In the genomic region with DNA sequence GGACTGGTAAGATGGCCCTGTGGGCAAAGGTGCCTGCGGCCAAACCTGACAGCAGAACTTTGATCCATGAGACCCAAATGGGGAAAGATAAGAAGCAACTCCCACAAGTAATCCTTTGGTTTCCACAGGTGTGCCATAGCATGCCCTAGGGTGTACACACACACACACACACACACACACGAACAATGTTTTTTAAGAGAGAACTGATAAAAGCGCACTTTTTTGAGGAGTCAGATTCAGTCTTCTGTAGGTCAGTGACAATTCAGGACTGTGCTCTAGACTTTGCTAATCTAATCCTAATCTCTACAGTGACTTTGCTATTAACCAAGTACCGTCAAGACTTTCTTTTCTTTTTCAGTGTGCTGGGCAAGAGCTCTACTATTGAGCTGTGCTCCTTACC, we compare ENCODE assay signal across 31 mouse cellular contexts.
"Had no signal": no experiment of that assay in that cellular context is flagged by ENCODE, and none has a peak within 500 bp of the region (broad histone marks: within the 10 kb centered on the region; RNA-seq: fewer than 3 reads in every experiment).

No protein-coding gene starts in this region.

- DNase-seq: heart, postnatal 10 days; heart, postnatal 14 days; heart, postnatal 36 days; kidney, adult 11 months; kidney, adult 18-20 months; kidney, adult 2 months; kidney, adult 8-10 months; kidney, adult 9 months; kidney, postnatal 10 days; kidney, postnatal 14 days; kidney, postnatal 25 days; kidney, postnatal 36 days; kidney, postnatal 4 days; layer of hippocampus, adult 9-11 months; layer of hippocampus, postnatal 36 days had no signal

- H3K4me2 ChIP-seq: heart, embryonic 11.5 days; heart, embryonic 12.5 days; heart, embryonic 13.5 days; heart, embryonic 15.5 days; hindbrain, embryonic 12.5 days; hindbrain, embryonic 13.5 days; hindbrain, embryonic 14.5 days; hindbrain, embryonic 15.5 days; intestine, embryonic 15.5 days; kidney, embryonic 15.5 days had no signal

- H3K27ac ChIP-seq: heart, embryonic 10.5 days; heart, embryonic 13.5 days; heart, embryonic 15.5 days; hindbrain, embryonic 10.5 days; hindbrain, embryonic 12.5 days; hindbrain, embryonic 13.5 days; hindbrain, embryonic 14.5 days; hindbrain, embryonic 15.5 days; hindbrain, postnatal 0 days; intestine, embryonic 15.5 days; kidney, embryonic 15.5 days; kidney, postnatal 0 days; layer of hippocampus, adult 2 months; left cerebral cortex, adult 2 months had no signal

- H3K9ac ChIP-seq: heart, embryonic 12.5 days; heart, embryonic 13.5 days; heart, embryonic 15.5 days; hindbrain, embryonic 12.5 days; hindbrain, embryonic 13.5 days; hindbrain, embryonic 14.5 days; hindbrain, embryonic 15.5 days; intestine, embryonic 15.5 days; kidney, embryonic 15.5 days had no signal

- H3K27me3 ChIP-seq: heart, embryonic 12.5 days; heart, embryonic 13.5 days; heart, embryonic 15.5 days; hindbrain, embryonic 12.5 days; hindbrain, embryonic 13.5 days; hindbrain, embryonic 15.5 days; intestine, embryonic 15.5 days; kidney, embryonic 15.5 days had no signal

- H3K4me1 ChIP-seq: heart, embryonic 10.5 days; heart, embryonic 12.5 days; heart, embryonic 13.5 days; heart, embryonic 15.5 days; hindbrain, embryonic 10.5 days; hindbrain, embryonic 12.5 days; hindbrain, embryonic 13.5 days; hindbrain, embryonic 15.5 days; intestine, embryonic 15.5 days had no signal

- H3K4me3 ChIP-seq: heart, embryonic 10.5 days; heart, embryonic 12.5 days; heart, embryonic 13.5 days; heart, embryonic 15.5 days; hindbrain, embryonic 10.5 days; hindbrain, embryonic 12.5 days; hindbrain, embryonic 13.5 days; hindbrain, embryonic 15.5 days; intestine, embryonic 15.5 days; kidney, embryonic 15.5 days; layer of hippocampus, adult 2 months; left cerebral cortex, adult 2 months had no signal

- H3K9me3 ChIP-seq: heart, embryonic 10.5 days; heart, embryonic 12.5 days; heart, embryonic 13.5 days; heart, embryonic 15.5 days; hindbrain, embryonic 10.5 days; hindbrain, embryonic 12.5 days; hindbrain, embryonic 13.5 days; hindbrain, embryonic 15.5 days; intestine, embryonic 15.5 days; kidney, embryonic 15.5 days had no signal

- H3K36me3 ChIP-seq: heart, embryonic 10.5 days; heart, embryonic 12.5 days; heart, embryonic 13.5 days; heart, embryonic 15.5 days; hindbrain, embryonic 10.5 days; hindbrain, embryonic 12.5 days; hindbrain, embryonic 13.5 days; hindbrain, embryonic 15.5 days; intestine, embryonic 15.5 days; kidney, embryonic 15.5 days had no signal
